ENCODE assay signal across 8 mouse cellular contexts in the genomic region with DNA sequence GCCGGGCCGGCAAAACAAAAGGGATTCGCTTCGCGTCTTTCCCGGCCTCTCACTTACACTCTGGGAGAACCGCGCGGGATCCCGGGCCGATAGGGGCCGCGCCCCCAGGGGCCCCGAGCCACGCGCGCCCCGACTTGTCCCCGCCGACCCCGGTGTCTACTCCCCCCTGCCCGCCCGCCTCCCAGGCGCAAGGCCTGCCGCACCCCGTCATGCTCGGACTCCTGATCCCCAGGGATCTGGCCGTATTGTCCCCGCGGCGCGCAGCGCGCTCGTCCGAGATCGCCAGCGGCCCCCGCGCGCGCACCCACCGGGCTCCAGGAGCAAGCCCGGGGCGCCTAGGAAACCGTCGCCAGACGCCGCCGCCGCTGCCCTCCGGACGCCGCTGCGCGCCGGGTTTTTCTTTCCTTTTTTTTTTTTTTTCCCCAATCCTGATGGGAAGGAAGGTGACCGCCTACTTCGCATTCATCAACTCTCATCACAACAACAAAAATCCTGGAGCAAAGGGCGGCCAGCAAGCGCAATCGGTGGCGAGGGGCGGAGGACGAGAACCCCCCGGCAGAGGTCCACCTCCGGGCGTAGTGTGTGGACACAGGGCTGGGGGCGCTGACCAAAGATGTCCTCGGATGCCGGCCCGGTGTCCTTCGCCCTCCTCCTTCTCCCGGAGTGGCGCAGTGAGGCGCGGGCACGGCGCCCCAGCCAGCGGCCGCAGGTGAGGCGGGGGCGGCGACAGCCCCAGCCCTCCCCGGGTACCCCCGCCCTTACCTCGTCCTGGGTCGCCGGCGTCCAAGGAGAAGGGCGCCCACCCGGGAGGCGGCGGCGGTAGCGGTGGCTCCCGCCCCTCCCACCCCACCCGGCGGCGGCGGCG. TPM values are rescaled to one million over a fixed set of nuclear protein-coding genes. Genes with fewer than 3 reads are reported as not detected.
DNase-seq lines count a peak whose midpoint lies in the region; ATAC-seq and TF ChIP-seq lines count a peak whose summit lies in the region.

No protein-coding gene starts in this region.

- H3K9me3 ChIP-seq in forebrain, embryonic 15.5 days, result no peaks in the 10 kb centered on the region
- no peaks in the 10 kb centered on the region for H3K9me3 ChIP-seq in hindbrain, embryonic 13.5 days
- H3K9me3 ChIP-seq in midbrain, embryonic 12.5 days, result no peaks in the 10 kb centered on the region

- peak; percentile 44; the same call in 1 of the 2 replicates for ATAC-seq in forebrain, embryonic 15.5 days (replicated peaks)
- peak; percentile 55 for ATAC-seq in hindbrain, embryonic 13.5 days (ENCODE audit: low FRiP score)
- ATAC-seq in midbrain, embryonic 12.5 days (ENCODE audit: low FRiP score, low read depth), result no peak; the same call in none of the 2 replicates

- H3K27ac ChIP-seq in forebrain, embryonic 15.5 days (replicated peaks), result peak overlapping the region; percentile 96
- peak overlapping the region; percentile 99 for H3K27ac ChIP-seq in hindbrain, embryonic 13.5 days
- peak overlapping the region; percentile 100 for H3K27ac ChIP-seq in midbrain, embryonic 12.5 days (replicated peaks)
- H3K27ac ChIP-seq in testis, adult 2 months (ENCODE audit: control insufficient read depth, insufficient read depth, low read depth, low read length), result peak overlapping the region; percentile 78

- no peaks in the 10 kb centered on the region for H3K27me3 ChIP-seq in forebrain, embryonic 15.5 days
- H3K27me3 ChIP-seq in hindbrain, embryonic 13.5 days, result peaks cover 26% of the 10 kb centered on the region
- peaks cover 33% of the 10 kb centered on the region for H3K27me3 ChIP-seq in midbrain, embryonic 12.5 days
- H3K27me3 ChIP-seq in testis, adult 2 months (ENCODE audit: control insufficient read depth, insufficient read depth, low read length), result 0 out of 2 replicates have a peak, but pooled peaks cover 2% of the 10 kb centered on the region

- peak; percentile 63 for DNase-seq in embryo, embryonic 10 days (ENCODE audit: low spot score)
- DNase-seq in embryo, embryonic 9.5 days (ENCODE audit: extremely low spot score), result no peak
- peak; percentile 69 for DNase-seq in brain, embryonic 14.5 days (ENCODE audit: low read depth)
- DNase-seq in left cerebral cortex, postnatal 36 days (ENCODE audit: low spot score in 2 of 2), result peak; percentile 31 to 58

- intact Hi-C loops in left cerebral cortex, postnatal 36 days (cut with DNase I), result loop anchor here (5.0 kb wide), 2 partner anchors 90 to 515 kb away; a partner anchor contains a TSS

- under 1% methylated on average over 82 of the region's 102 CpGs for WGBS in forebrain, embryonic 15.5 days
- 2% methylated on average over 53 of the region's 102 CpGs for WGBS in hindbrain, embryonic 13.5 days
- WGBS in midbrain, embryonic 12.5 days, result under 1% methylated on average over 82 of the region's 102 CpGs

- TF ChIP-seq CTCF in brain, embryonic 14.5 days (IDR thresholded peaks at IDR 0.05; ENCODE audit: borderline replicate concordance, extremely low read depth, insufficient read depth, insufficient read length), result no peak
- TF ChIP-seq CTCF in testis, adult 2 months (IDR thresholded peaks at IDR 0.05; ENCODE audit: control insufficient read depth, insufficient read depth, insufficient replicate concordance, low read depth, low read length), result no peak

- H3K4me3 ChIP-seq in forebrain, embryonic 15.5 days, result peak overlapping the region; percentile 97
- H3K4me3 ChIP-seq in hindbrain, embryonic 13.5 days, result peak overlapping the region; percentile 90
- peak overlapping the region; percentile 95 for H3K4me3 ChIP-seq in midbrain, embryonic 12.5 days
- H3K4me3 ChIP-seq in testis, adult 2 months (ENCODE audit: control insufficient read depth, low read depth, low read length), result peak overlapping the region; percentile 90

- H3K36me3 ChIP-seq in forebrain, embryonic 15.5 days, result no peaks in the 10 kb centered on the region
- no peaks in the 10 kb centered on the region for H3K36me3 ChIP-seq in hindbrain, embryonic 13.5 days
- H3K36me3 ChIP-seq in midbrain, embryonic 12.5 days, result no peaks in the 10 kb centered on the region
- no peaks in the 10 kb centered on the region for H3K36me3 ChIP-seq in testis, adult 2 months (ENCODE audit: control insufficient read depth, insufficient read depth, low read length)

- H3K4me1 ChIP-seq in forebrain, embryonic 15.5 days, result peaks cover 37% of the 10 kb centered on the region
- peaks cover 41% of the 10 kb centered on the region for H3K4me1 ChIP-seq in hindbrain, embryonic 13.5 days (replicated peaks)
- H3K4me1 ChIP-seq in midbrain, embryonic 12.5 days, result peaks cover 36% of the 10 kb centered on the region
- H3K4me1 ChIP-seq in testis, adult 2 months (ENCODE audit: control insufficient read depth, insufficient read depth, low read length), result peaks cover 21% of the 10 kb centered on the region

- peak overlapping the region; percentile 99 for H3K4me2 ChIP-seq in forebrain, embryonic 15.5 days (replicated peaks)
- peak overlapping the region; percentile 99 for H3K4me2 ChIP-seq in hindbrain, embryonic 13.5 days
- peak overlapping the region; percentile 97 for H3K4me2 ChIP-seq in midbrain, embryonic 12.5 days (replicated peaks)

- TF ChIP-seq POLR2A in brain, embryonic 14.5 days (IDR thresholded peaks at IDR 0.05; ENCODE audit: borderline replicate concordance, extremely low read depth, insufficient read depth, insufficient read length, poor library complexity, severe bottlenecking), result 0 out of 2 replicates have a peak, but pooled peaks have one; percentile 17
- no peak for TF ChIP-seq POLR2A in testis, adult 2 months (IDR thresholded peaks at IDR 0.05; ENCODE audit: control insufficient read depth, low read depth, low read length)

- peak overlapping the region; percentile 97 for H3K9ac ChIP-seq in forebrain, embryonic 15.5 days (replicated peaks)
- H3K9ac ChIP-seq in hindbrain, embryonic 13.5 days, result peak overlapping the region; percentile 96
- H3K9ac ChIP-seq in midbrain, embryonic 12.5 days (replicated peaks), result peak overlapping the region; percentile 98

RNA-seq across cellular contexts. Expression of a gene that starts 0.5 kb away (rescaled TPM):
- polyA plus RNA-seq in brain, embryonic 14.5 days (2012; rRNA removed), result 48.4 and 52.3 TPM in 2 replicates
- polyA plus RNA-seq in forebrain, embryonic 15.5 days (2015; fragmentation: Nextera tagmentation; extraction: Ambion mirVana), result 43.5 and 48.1 TPM in 2 replicates
- polyA plus RNA-seq in hindbrain, embryonic 13.5 days (2015; fragmentation: Nextera tagmentation; extraction: Ambion mirVana), result 26.3 and 33.9 TPM in 2 replicates
- total RNA-seq in left cerebral cortex, postnatal 36 days (2021), result 10 to 100 TPM; 41.6 to 46.6 TPM
- 96.5 and 98.9 TPM in 2 replicates for polyA plus RNA-seq in midbrain, embryonic 12.5 days (2016; fragmentation: Nextera tagmentation; extraction: Ambion mirVana)
- polyA plus RNA-seq in testis, adult 2 months (2012; rRNA removed), result 3.0 and 4.9 TPM in 2 replicates

RNA-seq across cellular contexts. Expression of a gene that starts 1.5 kb away (rescaled TPM):
- polyA plus RNA-seq in brain, embryonic 14.5 days (2012; rRNA removed), result 115 and 141 TPM in 2 replicates
- polyA plus RNA-seq in forebrain, embryonic 15.5 days (2015; fragmentation: Nextera tagmentation; extraction: Ambion mirVana), result 80.3 and 87.4 TPM in 2 replicates
- polyA plus RNA-seq in hindbrain, embryonic 13.5 days (2015; fragmentation: Nextera tagmentation; extraction: Ambion mirVana), result 82.8 and 85.6 TPM in 2 replicates
- total RNA-seq in left cerebral cortex, postnatal 36 days (2021), result 10 to 100 TPM; 20.3 to 28.3 TPM
- 111 and 118 TPM in 2 replicates for polyA plus RNA-seq in midbrain, embryonic 12.5 days (2016; fragmentation: Nextera tagmentation; extraction: Ambion mirVana)
- polyA plus RNA-seq in testis, adult 2 months (2012; rRNA removed), result 54.9 and 59.0 TPM in 2 replicates
